Mouse (Mus musculus): ENCODE measurements around the gene Zfp316.

DNA sequence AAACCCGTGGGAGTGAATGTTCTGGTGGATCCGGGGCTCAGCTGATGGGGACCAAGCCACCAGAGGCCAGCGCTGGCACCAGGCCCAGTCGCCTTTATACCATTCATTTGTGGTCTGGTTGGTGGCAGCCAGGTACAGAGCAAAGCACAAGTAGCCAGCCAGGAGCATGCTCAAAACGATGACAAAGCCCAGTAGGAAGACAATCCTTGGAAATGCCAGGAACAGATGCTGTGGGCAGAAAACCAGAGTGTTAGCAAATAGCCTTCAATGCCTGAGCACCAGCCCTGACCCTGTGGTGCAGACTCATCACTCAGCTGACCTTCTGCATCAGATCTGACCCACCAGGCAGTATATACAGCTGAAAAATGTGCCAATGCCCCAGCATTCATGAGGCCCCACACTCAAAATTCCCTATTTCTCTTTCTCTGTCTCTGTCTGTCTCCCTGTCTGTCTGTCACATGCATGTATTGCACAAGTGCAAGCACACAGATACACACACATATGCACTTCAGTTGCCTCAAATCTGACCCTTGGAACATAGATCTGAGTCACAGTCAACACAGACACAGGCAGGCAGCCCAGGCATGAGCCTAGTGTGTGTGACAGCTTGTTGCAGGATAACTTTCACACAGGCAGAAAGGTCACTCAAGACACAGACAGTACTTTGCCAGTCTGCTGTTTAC is 46.9 kb upstream of the Zfp316 start:
- TF ChIP-seq ZC3H11A (IDR thresholded peaks at IDR 0.05; ENCODE audit: borderline replicate concordance, low read depth, low read length): no peak
- no peak for TF ChIP-seq MAFK (IDR thresholded peaks at IDR 0.05; ENCODE audit: insufficient read depth, low read depth, low read length)
- no peak for TF ChIP-seq ZNF384 (IDR thresholded peaks at IDR 0.05; ENCODE audit: low read depth, low read length)
